ENCODE assay signal across 9 mouse cellular contexts in genomic region chr3:127791595-127792561, GRCm38 (mm10). TPM values are rescaled to one million over a fixed set of nuclear protein-coding genes. Genes with fewer than 3 reads are reported as not detected.
A peak's percentile ranks its signal among the peaks of the same experiment; 100 is the strongest.
DNase-seq lines count a peak whose midpoint lies in the region; ATAC-seq and TF ChIP-seq lines count a peak whose summit lies in the region.
"Had no signal": no experiment of that assay in that cellular context is flagged by ENCODE, and none has a peak within 500 bp of the region (broad histone marks: within the 10 kb centered on the region; RNA-seq: fewer than 3 reads in every experiment).

No protein-coding gene starts in this region.

- no peak for TF ChIP-seq CTCF in hindbrain, postnatal 0 days (IDR thresholded peaks at IDR 0.05; ENCODE audit: low read depth)
- no peak for TF ChIP-seq CTCF in midbrain, postnatal 0 days (IDR thresholded peaks at IDR 0.05)

- peaks cover 2% of the 10 kb centered on the region for H3K36me3 ChIP-seq in heart, embryonic 13.5 days
- no peaks in the 10 kb centered on the region for H3K36me3 ChIP-seq in hindbrain, postnatal 0 days (ENCODE audit: insufficient read depth, low read length)
- H3K36me3 ChIP-seq in midbrain, postnatal 0 days (ENCODE audit: insufficient read depth, low read length): no peaks in the 10 kb centered on the region

- DNase-seq in heart, postnatal 4 days: no peak
- peak; percentile 94 for DNase-seq in MEL-GATA-1-ER (ENCODE audit: extremely low read depth, low read depth)
- no peak for DNase-seq in hindbrain, postnatal 0 days (ENCODE audit: low spot score)
- DNase-seq in midbrain, postnatal 0 days (ENCODE audit: low spot score): no peak
- DNase-seq in adrenal gland, postnatal 25 days: no peak
- no peak for DNase-seq in cerebellum, postnatal 4 days (ENCODE audit: low spot score in 2 of 2)
- DNase-seq in yolk sac, embryonic 10.5 days (ENCODE audit: low spot score): no peak
- DNase-seq: cerebellum, adult 11 months had no signal

- no peak for ATAC-seq in heart, embryonic 13.5 days (ENCODE audit: extremely low read depth, insufficient number of reproducible peaks, low FRiP score, low TSS enrichment)
- no peak for ATAC-seq in hindbrain, postnatal 0 days
- ATAC-seq in midbrain, postnatal 0 days (ENCODE audit: low FRiP score): no peak

- peak overlapping the region; percentile 100 for H3K4me2 ChIP-seq in heart, embryonic 13.5 days
- H3K4me2 ChIP-seq in hindbrain, postnatal 0 days (ENCODE audit: low read depth, low read length): peak overlapping the region; percentile 100; the same call in 1 of the 2 replicates
- peak overlapping the region; percentile 99; the same call in 1 of the 2 replicates for H3K4me2 ChIP-seq in midbrain, postnatal 0 days (ENCODE audit: low read depth, low read length, poor library complexity, severe bottlenecking)

- H3K27me3 ChIP-seq in heart, embryonic 13.5 days (replicated peaks): peaks cover 32% of the 10 kb centered on the region
- peaks cover 6% of the 10 kb centered on the region; the same call in 1 of the 2 replicates for H3K27me3 ChIP-seq in hindbrain, postnatal 0 days (ENCODE audit: insufficient read depth, low read length)
- H3K27me3 ChIP-seq in midbrain, postnatal 0 days (ENCODE audit: insufficient read depth, low read length): peaks cover 11% of the 10 kb centered on the region

- 51% methylated on average over 4 of the region's 4 CpGs for WGBS in heart, embryonic 13.5 days
- WGBS in hindbrain, postnatal 0 days: 58% methylated on average over 4 of the region's 4 CpGs
- WGBS in midbrain, postnatal 0 days: 72% methylated on average over 4 of the region's 4 CpGs

- no peak overlapping the region for H3K27ac ChIP-seq in heart, embryonic 13.5 days (replicated peaks)
- H3K27ac ChIP-seq in hindbrain, postnatal 0 days: no peak overlapping the region
- no peak overlapping the region for H3K27ac ChIP-seq in midbrain, postnatal 0 days (ENCODE audit: low read depth, low read length)

- 0 out of 2 replicates have a peak, but pooled peaks cover 3% of the 10 kb centered on the region for H3K9me3 ChIP-seq in heart, embryonic 13.5 days
- H3K9me3 ChIP-seq in hindbrain, postnatal 0 days (ENCODE audit: low read length): no peaks in the 10 kb centered on the region
- H3K9me3 ChIP-seq in midbrain, postnatal 0 days (ENCODE audit: low read length): no peaks in the 10 kb centered on the region

- H3K4me3 ChIP-seq in heart, embryonic 13.5 days: peak overlapping the region; percentile 77
- H3K4me3 ChIP-seq in hindbrain, postnatal 0 days (ENCODE audit: low read length): no peak overlapping the region
- no peak overlapping the region for H3K4me3 ChIP-seq in midbrain, postnatal 0 days (ENCODE audit: low read depth, low read length)

- H3K9ac ChIP-seq in heart, embryonic 13.5 days: peak overlapping the region; percentile 86; the same call in 1 of the 2 replicates
- H3K9ac ChIP-seq in hindbrain, postnatal 0 days (replicated peaks; ENCODE audit: low read length): no peak overlapping the region
- no peak overlapping the region for H3K9ac ChIP-seq in midbrain, postnatal 0 days (replicated peaks; ENCODE audit: low read length, poor library complexity, severe bottlenecking)

- peaks cover 10% of the 10 kb centered on the region for H3K4me1 ChIP-seq in heart, embryonic 13.5 days
- 0 out of 2 replicates have a peak, but pooled peaks cover 6% of the 10 kb centered on the region for H3K4me1 ChIP-seq in hindbrain, postnatal 0 days (ENCODE audit: insufficient read depth, low read length)
- peaks cover 10% of the 10 kb centered on the region; the same call in 1 of the 2 replicates for H3K4me1 ChIP-seq in midbrain, postnatal 0 days (ENCODE audit: insufficient read depth, low read length)

RNA-seq across cellular contexts. Expression of gene Tifa, which starts 2.3 kb away (rescaled TPM):
- polyA plus RNA-seq in heart, embryonic 13.5 days (2015; fragmentation: Nextera tagmentation; extraction: Ambion mirVana): 3.0 and 3.3 TPM in 2 replicates
- 1 to 10 TPM; 2.0 to 2.1 TPM for total RNA-seq in heart, postnatal 4 days (2021)
- 1.7 and 1.9 TPM in 2 replicates for total RNA-seq in hindbrain, postnatal 0 days (2014; rRNA removed)
- 3.6 and 3.8 TPM in 2 replicates for polyA plus RNA-seq in hindbrain, postnatal 0 days (2015; fragmentation: Nextera tagmentation; extraction: Ambion mirVana)
- 1.4 and 2.6 TPM in 2 replicates for total RNA-seq in midbrain, postnatal 0 days (2014; rRNA removed)
- 2.6 and 2.9 TPM in 2 replicates for polyA plus RNA-seq in midbrain, postnatal 0 days (2015; fragmentation: Nextera tagmentation; extraction: Ambion mirVana)
- total RNA-seq in adrenal gland, postnatal 25 days (2021): 2.7 and 3.5 TPM in 2 replicates

RNA-seq across cellular contexts. Expression of gene Alpk1, which starts 11.6 kb away (rescaled TPM):
- polyA plus RNA-seq in heart, embryonic 13.5 days (2015; fragmentation: Nextera tagmentation; extraction: Ambion mirVana): 1.0 and 1.2 TPM in 2 replicates
- total RNA-seq in heart, postnatal 4 days (2021): 1 to 10 TPM; 4.4 to 4.6 TPM
- total RNA-seq in hindbrain, postnatal 0 days (2014; rRNA removed): 1.3 and 5.3 TPM in 2 replicates
- polyA plus RNA-seq in hindbrain, postnatal 0 days (2015; fragmentation: Nextera tagmentation; extraction: Ambion mirVana): 0.49 and 0.57 TPM in 2 replicates
- 0.60 and 0.99 TPM in 2 replicates for total RNA-seq in midbrain, postnatal 0 days (2014; rRNA removed)
- polyA plus RNA-seq in midbrain, postnatal 0 days (2015; fragmentation: Nextera tagmentation; extraction: Ambion mirVana): 0.20 and 0.25 TPM in 2 replicates
- 10.0 and 12.1 TPM in 2 replicates for total RNA-seq in adrenal gland, postnatal 25 days (2021)

RNA-seq across cellular contexts. Expression of gene Ap1ar, which starts 45.4 kb away (rescaled TPM):
- polyA plus RNA-seq in heart, embryonic 13.5 days (2015; fragmentation: Nextera tagmentation; extraction: Ambion mirVana): 27.5 and 30.5 TPM in 2 replicates
- 10 to 100 TPM; 19.7 to 20.6 TPM for total RNA-seq in heart, postnatal 4 days (2021)
- total RNA-seq in hindbrain, postnatal 0 days (2014; rRNA removed): 77.8 and 84.5 TPM in 2 replicates
- polyA plus RNA-seq in hindbrain, postnatal 0 days (2015; fragmentation: Nextera tagmentation; extraction: Ambion mirVana): 65.4 and 69.7 TPM in 2 replicates
- 111 and 119 TPM in 2 replicates for total RNA-seq in midbrain, postnatal 0 days (2014; rRNA removed)
- polyA plus RNA-seq in midbrain, postnatal 0 days (2015; fragmentation: Nextera tagmentation; extraction: Ambion mirVana): 71.2 and 78.6 TPM in 2 replicates
- total RNA-seq in adrenal gland, postnatal 25 days (2021): 35.7 and 40.3 TPM in 2 replicates
